Mouse (Mus musculus): ENCODE data around the gene Rnps1. TPM values are rescaled to one million over a fixed set of nuclear protein-coding genes. Genes with fewer than 3 reads are reported as not detected.
A peak's percentile ranks its signal among the peaks of the same experiment; 100 is the strongest.
"Not testable (repeated sequence)": the region's sequence is repeated elsewhere in the genome, so short reads cannot be mapped to it uniquely, and the experiment has no call there.

Gene Rnps1
- polyA plus RNA-seq, 1 experiment from 2014 or later: 389 TPM

DNA sequence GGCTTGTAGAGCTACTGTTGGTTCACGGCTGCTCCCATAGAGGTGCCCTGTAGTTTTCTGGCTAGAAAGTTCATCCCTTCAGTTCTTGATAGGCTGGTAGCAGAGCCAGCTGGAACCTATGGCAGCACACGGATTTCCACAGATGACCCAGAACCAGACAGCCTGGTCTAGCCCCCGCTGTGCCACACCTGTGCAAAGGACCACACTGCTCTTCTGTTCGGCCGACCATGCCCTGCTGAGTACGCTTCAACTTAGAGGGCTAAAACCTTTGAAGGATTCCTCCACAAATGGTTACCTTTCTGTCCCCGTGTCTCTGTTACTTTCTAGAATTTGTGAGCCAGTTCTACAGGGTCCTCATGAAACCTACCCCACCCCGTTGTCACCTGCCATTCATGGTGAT, 11.0 kb downstream of the Rnps1 start:
- not testable (repeated sequence) for ATAC-seq; H3K27me3 ChIP-seq (replicated peaks; ENCODE audit: control insufficient read depth, insufficient read depth, low read length); H3K4me2 ChIP-seq (ENCODE audit: low read length); H3K27ac ChIP-seq (ENCODE audit: low read length); H3K4me3 ChIP-seq (replicated peaks; ENCODE audit: low read length); H3K9me3 ChIP-seq (ENCODE audit: control insufficient read depth, low read length); H3K9ac ChIP-seq (replicated peaks; ENCODE audit: low read depth, low read length)
- Histone ChIP-seq H3K4me1 (replicated peaks; ENCODE audit: control insufficient read depth, insufficient read depth, low read length) (peaks cover 12% of the 10 kb centered on the region), H3K36me3 (ENCODE audit: control insufficient read depth, insufficient read depth) (peaks cover 26% of the 10 kb centered on the region)
- WGBS: 94% methylated on average over 5 of the region's 8 CpGs

DNA sequence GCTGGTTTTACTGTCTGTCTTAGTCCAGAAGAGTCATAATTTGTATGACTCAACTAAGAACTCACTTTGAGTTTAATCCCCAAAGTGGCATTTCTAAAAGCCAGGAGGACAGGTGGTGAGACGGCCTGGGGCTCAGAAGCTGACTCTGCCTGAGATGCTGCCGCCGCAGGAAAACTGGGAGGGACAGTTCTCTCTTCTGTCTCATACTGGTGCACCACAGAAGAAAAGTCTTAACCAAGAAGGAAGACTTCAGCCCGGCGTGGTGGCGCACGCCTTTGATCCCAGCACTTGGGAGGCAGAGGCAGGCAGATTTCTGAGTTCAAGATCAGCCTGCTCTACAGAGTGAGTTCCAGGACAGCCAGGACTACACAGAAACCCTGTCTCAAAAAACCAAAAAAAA, 11.5 kb downstream of the Rnps1 start:
- Histone ChIP-seq H3K27ac (ENCODE audit: low read length) (peak overlapping the region; percentile 91), H3K4me3 (replicated peaks; ENCODE audit: low read length) (no peak overlapping the region), H3K9me3 (ENCODE audit: control insufficient read depth, low read length) (no peaks in the 10 kb centered on the region), H3K4me2 (ENCODE audit: low read length) (no peak overlapping the region), H3K4me1 (replicated peaks; ENCODE audit: control insufficient read depth, insufficient read depth, low read length) (peaks cover 12% of the 10 kb centered on the region), H3K27me3 (replicated peaks; ENCODE audit: control insufficient read depth, insufficient read depth, low read length) (no peaks in the 10 kb centered on the region), H3K9ac (replicated peaks; ENCODE audit: low read depth, low read length) (no peak overlapping the region), H3K36me3 (ENCODE audit: control insufficient read depth, insufficient read depth) (peaks cover 23% of the 10 kb centered on the region)
- ATAC-seq: no peak
- 92% methylated on average over 7 of the region's 7 CpGs for WGBS

- Histone ChIP-seq H3K4me1 (replicated peaks; ENCODE audit: control insufficient read depth, insufficient read depth, low read length) (peaks cover 12% of the 10 kb centered on the region), H3K9me3 (ENCODE audit: control insufficient read depth, low read length) (no peaks in the 10 kb centered on the region), H3K4me3 (replicated peaks; ENCODE audit: low read length) (peak within 1 kb of the TSS; percentile 73), H3K36me3 (ENCODE audit: control insufficient read depth, insufficient read depth) (peaks cover 17% of the 10 kb centered on the region), H3K4me2 (ENCODE audit: low read length) (peak within 1 kb of the TSS; percentile 63), H3K27me3 (replicated peaks; ENCODE audit: control insufficient read depth, insufficient read depth, low read length) (no peaks in the 10 kb centered on the region), H3K9ac (replicated peaks; ENCODE audit: low read depth, low read length) (peak within 1 kb of the TSS; percentile 85), H3K27ac (ENCODE audit: low read length) (peak within 1 kb of the TSS; percentile 91)
- WGBS: under 1% methylated on average over 48 of the region's 48 CpGs
- ATAC-seq: peak; percentile 97
Observed at GRCm38 (mm10) chr17:24426471-24427169, 12.3 kb downstream of the Rnps1 start, which contains the start of gene Eci1. Eci1 (plus strand) TSS chr17:24426641.

DNA sequence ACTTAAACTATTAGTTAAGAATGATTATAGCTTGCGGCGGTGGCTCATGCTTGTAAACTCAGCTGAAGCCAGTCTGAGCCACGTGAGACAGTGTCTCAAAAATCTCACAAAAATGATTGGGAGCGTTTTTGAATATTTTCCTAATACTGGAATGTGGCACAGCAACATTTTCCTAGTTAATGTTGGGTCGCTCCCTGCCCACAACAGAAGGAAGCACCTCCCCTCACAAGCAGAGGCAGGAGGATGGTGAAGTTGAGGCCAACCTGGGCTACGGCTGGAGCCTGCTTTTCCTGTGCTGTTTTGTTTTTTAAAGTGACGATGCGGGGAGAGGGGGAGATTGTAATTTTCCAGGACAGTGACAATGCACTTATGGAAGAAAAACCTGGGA, 12.8 kb downstream of the Rnps1 start:
- peak overlapping the region; percentile 63 for H3K4me2 ChIP-seq (ENCODE audit: low read length)
- peak overlapping the region; percentile 73 for H3K4me3 ChIP-seq (replicated peaks; ENCODE audit: low read length)
- H3K36me3 ChIP-seq (ENCODE audit: control insufficient read depth, insufficient read depth): peaks cover 13% of the 10 kb centered on the region
- 6% methylated on average over 8 of the region's 8 CpGs for WGBS
- peak overlapping the region; percentile 85 for H3K9ac ChIP-seq (replicated peaks; ENCODE audit: low read depth, low read length)
- H3K27ac ChIP-seq (ENCODE audit: low read length): no peak overlapping the region
- H3K9me3 ChIP-seq (ENCODE audit: control insufficient read depth, low read length): no peaks in the 10 kb centered on the region
- H3K27me3 ChIP-seq (replicated peaks; ENCODE audit: control insufficient read depth, insufficient read depth, low read length): no peaks in the 10 kb centered on the region
- no peak for ATAC-seq
- H3K4me1 ChIP-seq (replicated peaks; ENCODE audit: control insufficient read depth, insufficient read depth, low read length): peaks cover 12% of the 10 kb centered on the region

- no peaks in the 10 kb centered on the region for H3K27me3 ChIP-seq (replicated peaks; ENCODE audit: control insufficient read depth, insufficient read depth, low read length)
- H3K9me3 ChIP-seq (ENCODE audit: control insufficient read depth, low read length): no peaks in the 10 kb centered on the region
- no peak overlapping the region for H3K27ac ChIP-seq (ENCODE audit: low read length)
- WGBS: 91% methylated on average over 14 of the region's 14 CpGs
- H3K4me1 ChIP-seq (replicated peaks; ENCODE audit: control insufficient read depth, insufficient read depth, low read length): peaks cover 12% of the 10 kb centered on the region
- H3K36me3 ChIP-seq (ENCODE audit: control insufficient read depth, insufficient read depth): peaks cover 3% of the 10 kb centered on the region
- ATAC-seq: no peak
- no peak overlapping the region for H3K4me3 ChIP-seq (replicated peaks; ENCODE audit: low read length)
- no peak overlapping the region for H3K4me2 ChIP-seq (ENCODE audit: low read length)
- H3K9ac ChIP-seq (replicated peaks; ENCODE audit: low read depth, low read length): no peak overlapping the region
Observed at GRCm38 (mm10) chr17:24429201-24429983, 15.0 kb downstream of the Rnps1 start.

DNA sequence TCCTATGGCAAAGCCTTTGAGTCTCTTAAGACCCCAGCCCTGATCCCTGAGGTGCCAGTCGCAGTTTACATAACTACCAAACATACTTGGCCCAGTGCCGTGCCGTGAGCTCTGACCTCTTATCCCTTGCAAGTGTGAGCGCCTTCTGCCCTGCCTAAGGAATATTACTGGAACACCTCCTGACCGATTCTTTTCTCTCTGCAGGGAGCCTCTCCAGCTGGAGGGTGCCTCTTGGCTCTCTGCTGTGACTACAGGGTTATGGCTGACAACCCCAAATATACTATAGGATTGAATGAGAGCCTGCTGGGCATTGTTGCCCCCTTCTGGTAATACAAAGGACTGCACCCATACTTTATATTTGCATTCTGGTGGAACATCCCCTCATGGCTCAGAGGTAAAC, 22.7 kb downstream of the Rnps1 start:
- Histone ChIP-seq H3K9ac (replicated peaks; ENCODE audit: low read depth, low read length) (no peak overlapping the region), H3K4me3 (replicated peaks; ENCODE audit: low read length) (no peak overlapping the region), H3K27ac (ENCODE audit: low read length) (no peak overlapping the region), H3K36me3 (ENCODE audit: control insufficient read depth, insufficient read depth) (peaks cover 12% of the 10 kb centered on the region), H3K4me2 (ENCODE audit: low read length) (no peak overlapping the region), H3K27me3 (replicated peaks; ENCODE audit: control insufficient read depth, insufficient read depth, low read length) (no peaks in the 10 kb centered on the region), H3K4me1 (replicated peaks; ENCODE audit: control insufficient read depth, insufficient read depth, low read length) (no peaks in the 10 kb centered on the region), H3K9me3 (ENCODE audit: control insufficient read depth, low read length) (no peaks in the 10 kb centered on the region)
- WGBS: 70% methylated on average over 5 of the region's 5 CpGs
- ATAC-seq: peak; percentile 56; the same call in 1 of the 2 replicates

- no peak overlapping the region for H3K9ac ChIP-seq (replicated peaks; ENCODE audit: low read depth, low read length)
- no peaks in the 10 kb centered on the region for H3K27me3 ChIP-seq (replicated peaks; ENCODE audit: control insufficient read depth, insufficient read depth, low read length)
- 90% methylated on average over 8 of the region's 8 CpGs for WGBS
- ATAC-seq: no peak
- H3K36me3 ChIP-seq (ENCODE audit: control insufficient read depth, insufficient read depth): peaks cover 24% of the 10 kb centered on the region
- no peaks in the 10 kb centered on the region for H3K4me1 ChIP-seq (replicated peaks; ENCODE audit: control insufficient read depth, insufficient read depth, low read length)
- no peak overlapping the region for H3K4me2 ChIP-seq (ENCODE audit: low read length)
- H3K9me3 ChIP-seq (ENCODE audit: control insufficient read depth, low read length): no peaks in the 10 kb centered on the region
- H3K27ac ChIP-seq (ENCODE audit: low read length): no peak overlapping the region
- H3K4me3 ChIP-seq (replicated peaks; ENCODE audit: low read length): no peak overlapping the region
Observed at GRCm38 (mm10) chr17:24440377-24440776, 26.0 kb downstream of the Rnps1 start.

DNA sequence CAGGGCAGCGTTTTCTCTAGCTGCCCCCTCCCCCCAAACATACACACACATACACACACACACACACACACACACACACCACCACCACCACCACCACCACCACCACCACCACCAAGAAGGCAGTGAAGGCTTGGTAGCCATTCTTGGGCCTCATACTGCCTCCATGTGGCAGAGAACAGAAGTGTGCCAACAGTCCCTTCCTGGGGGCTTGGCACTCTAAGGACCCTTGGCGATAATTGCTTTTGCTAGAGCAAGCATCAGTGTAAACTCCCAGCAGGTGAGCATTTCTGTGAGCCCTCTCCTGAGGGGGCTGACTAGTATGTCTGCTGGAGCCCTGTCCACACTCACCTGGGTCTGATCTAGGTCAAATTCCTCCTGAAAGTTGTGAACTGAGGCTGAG, 26.8 kb downstream of the Rnps1 start:
- no peaks in the 10 kb centered on the region for H3K4me1 ChIP-seq (replicated peaks; ENCODE audit: control insufficient read depth, insufficient read depth, low read length)
- no peak overlapping the region for H3K9ac ChIP-seq (replicated peaks; ENCODE audit: low read depth, low read length)
- H3K4me3 ChIP-seq (replicated peaks; ENCODE audit: low read length): no peak overlapping the region
- ATAC-seq: no peak
- WGBS: 57% methylated on average over 1 of the region's 2 CpGs
- H3K9me3 ChIP-seq (ENCODE audit: control insufficient read depth, low read length): no peaks in the 10 kb centered on the region
- no peak overlapping the region for H3K27ac ChIP-seq (ENCODE audit: low read length)
- no peaks in the 10 kb centered on the region for H3K27me3 ChIP-seq (replicated peaks; ENCODE audit: control insufficient read depth, insufficient read depth, low read length)
- H3K36me3 ChIP-seq (ENCODE audit: control insufficient read depth, insufficient read depth): peaks cover 32% of the 10 kb centered on the region
- no peak overlapping the region for H3K4me2 ChIP-seq (ENCODE audit: low read length)

DNA sequence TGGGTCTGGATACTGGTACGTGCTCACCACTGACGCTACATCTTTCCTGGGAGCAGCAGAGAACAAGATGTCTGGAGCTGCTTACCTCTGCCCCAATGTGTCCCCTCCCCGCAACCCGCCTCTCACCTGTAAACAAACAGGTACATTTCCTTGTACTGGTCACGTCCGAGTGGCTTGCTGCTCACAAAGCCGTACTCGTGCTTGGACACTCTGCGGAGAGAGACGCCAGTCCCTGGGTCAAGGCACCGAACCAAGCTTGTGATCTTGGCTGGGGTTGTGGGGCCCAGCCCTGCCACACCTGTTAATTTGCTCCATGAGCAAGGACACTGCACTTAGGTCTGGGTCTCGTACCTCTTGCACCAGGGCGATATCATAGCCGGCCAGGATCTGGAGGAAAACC, 27.7 kb downstream of the Rnps1 start:
- Histone ChIP-seq H3K4me1 (replicated peaks; ENCODE audit: control insufficient read depth, insufficient read depth, low read length) (no peaks in the 10 kb centered on the region), H3K4me3 (replicated peaks; ENCODE audit: low read length) (no peak overlapping the region), H3K27ac (ENCODE audit: low read length) (no peak overlapping the region), H3K9me3 (ENCODE audit: control insufficient read depth, low read length) (no peaks in the 10 kb centered on the region), H3K36me3 (ENCODE audit: control insufficient read depth, insufficient read depth) (peaks cover 36% of the 10 kb centered on the region), H3K4me2 (ENCODE audit: low read length) (no peak overlapping the region), H3K9ac (replicated peaks; ENCODE audit: low read depth, low read length) (no peak overlapping the region), H3K27me3 (replicated peaks; ENCODE audit: control insufficient read depth, insufficient read depth, low read length) (no peaks in the 10 kb centered on the region)
- no peak for ATAC-seq
- 89% methylated on average over 14 of the region's 14 CpGs for WGBS

All from forebrain, embryonic 16.5 days (tissue).